Mouse (Mus musculus): ENCODE measurements around the gene Nkain4.

DNA sequence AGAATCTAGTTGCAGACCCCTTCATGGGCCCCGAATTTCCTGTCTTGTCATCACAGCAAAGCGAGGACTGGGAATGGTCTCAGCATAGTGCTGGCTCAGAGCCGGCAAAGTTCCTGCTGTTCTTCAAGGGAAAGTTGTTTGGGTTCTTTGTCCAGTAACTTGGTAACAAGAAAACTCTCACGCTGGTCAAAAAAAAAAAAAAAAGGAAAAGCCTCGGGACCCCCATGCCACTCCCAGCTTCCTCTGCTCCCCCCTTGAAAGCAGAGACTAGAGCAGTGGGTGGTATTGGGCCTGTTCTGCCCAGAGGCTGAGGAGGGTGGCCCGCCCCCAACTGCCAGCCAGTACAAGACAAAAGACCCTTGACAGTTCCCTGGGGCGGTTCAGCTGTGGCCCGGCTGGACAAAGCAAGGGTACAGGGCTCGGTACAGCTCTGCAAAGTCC is 1.7 kb downstream of the Nkain4 start:
- no peak for TF ChIP-seq CTCF (IDR thresholded peaks at IDR 0.05; ENCODE audit: low read depth)
- TF ChIP-seq EP300 (IDR thresholded peaks at IDR 0.05; ENCODE audit: low read depth), result no peak
